Mouse (Mus musculus): Measurements from ENCODE around the gene Arid3a. TPM values are rescaled to one million over a fixed set of nuclear protein-coding genes. Genes with fewer than 3 reads are reported as not detected.

Gene Arid3a
- total and polyA plus RNA-seq, 3 experiments: 11.8 to 17.2 TPM; not detected in 1

DNA sequence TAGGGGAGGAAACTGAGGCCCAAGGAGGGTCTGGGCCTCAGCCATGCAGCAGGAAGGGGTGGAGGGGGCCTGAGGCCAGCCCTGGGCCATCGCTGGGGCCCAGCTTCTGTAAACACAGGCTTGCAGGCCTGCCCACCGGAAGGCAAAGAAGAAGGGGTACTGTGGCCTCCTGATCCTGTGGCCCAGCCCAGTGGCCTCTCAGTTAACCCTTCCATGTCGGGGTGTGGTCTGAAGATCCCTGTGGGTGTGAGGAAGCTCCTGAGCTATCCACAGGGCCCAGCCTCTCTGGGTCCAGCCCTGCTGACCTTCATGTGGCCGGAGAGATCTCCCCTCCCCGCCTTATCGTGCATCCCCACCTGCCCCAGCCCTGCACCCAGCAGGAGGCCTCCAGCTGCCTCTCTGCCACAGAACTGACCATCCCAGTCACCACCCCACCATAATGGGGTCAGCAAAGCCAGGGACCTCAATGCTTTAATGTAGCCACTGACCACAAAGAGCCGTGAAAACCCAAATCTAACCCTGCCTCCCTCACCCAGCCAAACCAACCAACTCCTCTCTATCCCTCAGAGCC lies 20.0 kb downstream of the Arid3a start:
- DNase-seq (ENCODE audit: low read depth, low spot score): no peak
- no peaks in the 10 kb centered on the region for H3K4me1 ChIP-seq (ENCODE audit: control insufficient read depth in 1 of 2, insufficient read depth in 2 of 2, low read length in 2 of 2)
- no peak overlapping the region for H3K27ac ChIP-seq (ENCODE audit: control insufficient read depth, low read depth, low read length)
- H3K27me3 ChIP-seq (ENCODE audit: control insufficient read depth in 1 of 2, insufficient read depth in 2 of 2, low read length in 2 of 2): no peaks in the 10 kb centered on the region
- TF ChIP-seq BHLHE40 (IDR thresholded peaks at IDR 0.05; ENCODE audit: borderline replicate concordance, low read depth, low read length): no peak
- no peak for TF ChIP-seq NRF1 (IDR thresholded peaks at IDR 0.05; ENCODE audit: insufficient read depth, low read depth, low read length, poor library complexity, severe bottlenecking)
- no peak for TF ChIP-seq MAX (IDR thresholded peaks at IDR 0.05; ENCODE audit: low read length)
- no peak for TF ChIP-seq ZKSCAN1 (IDR thresholded peaks at IDR 0.05; ENCODE audit: low read depth, low read length)
- TF ChIP-seq POLR2AphosphoS2 (IDR thresholded peaks at IDR 0.05; ENCODE audit: low read length): no peak
- no peak for TF ChIP-seq ETS1 (IDR thresholded peaks at IDR 0.05; ENCODE audit: low read depth, low read length)
- no peak for TF ChIP-seq GABPA (IDR thresholded peaks at IDR 0.05; ENCODE audit: low read depth, low read length)
- no peak for TF ChIP-seq MAFK (IDR thresholded peaks at IDR 0.05; ENCODE audit: borderline replicate concordance, low read depth, low read length)
- TF ChIP-seq UBTF (IDR thresholded peaks at IDR 0.05; ENCODE audit: borderline replicate concordance, insufficient read depth, low read depth, low read length): no peak
- TF ChIP-seq USF2 (IDR thresholded peaks at IDR 0.05; ENCODE audit: borderline replicate concordance in 1 of 2, insufficient read depth in 1 of 2, low read depth in 1 of 2, low read length in 2 of 2): no peak
- TF ChIP-seq POLR2AphosphoS5 (IDR thresholded peaks at IDR 0.05; ENCODE audit: borderline replicate concordance, low read depth, low read length): no peak
- TF ChIP-seq USF1 (IDR thresholded peaks at IDR 0.05; ENCODE audit: low read depth, low read length): no peak
- TF ChIP-seq MYC (IDR thresholded peaks at IDR 0.05; ENCODE audit: low read depth, low read length): no peak
- H3K9me3 ChIP-seq (replicated peaks; ENCODE audit: insufficient read depth, low read length): no peaks in the 10 kb centered on the region
- no peak overlapping the region for H3K4me3 ChIP-seq (ENCODE audit: control insufficient read depth in 1 of 2, insufficient read depth in 1 of 2, low read depth in 2 of 2, low read length in 2 of 2)
- no peaks in the 10 kb centered on the region for H3K79me2 ChIP-seq (ENCODE audit: control insufficient read depth, insufficient read depth, low read length, poor library complexity)
- no peaks in the 10 kb centered on the region for H3K36me3 ChIP-seq (ENCODE audit: control insufficient read depth in 1 of 2, insufficient read depth in 2 of 2, low read length in 2 of 2)
- H3K9ac ChIP-seq (ENCODE audit: control insufficient read depth, low read depth, low read length, poor library complexity, severe bottlenecking): no peak overlapping the region

DNA sequence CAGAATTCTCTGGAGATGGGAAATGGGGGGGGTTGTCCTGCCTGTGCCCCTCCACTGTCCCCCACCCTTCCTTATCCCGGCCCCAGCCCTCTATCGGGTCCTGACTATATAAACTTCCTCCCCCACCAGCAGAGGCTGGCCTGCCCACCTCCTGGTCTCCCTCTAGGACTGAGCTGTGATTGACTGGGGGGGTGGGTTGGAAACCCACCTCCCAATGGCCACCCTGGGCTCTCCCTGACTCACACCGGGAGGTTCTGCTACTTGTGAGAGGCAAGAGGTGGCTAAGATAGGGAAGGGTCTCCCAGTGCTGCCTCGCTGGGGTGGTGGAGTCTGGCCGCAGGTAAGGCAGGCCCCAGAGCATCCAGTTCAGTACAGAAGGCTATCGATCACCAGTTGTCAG lies 20.7 kb downstream of the Arid3a start:
- TF ChIP-seq ZMIZ1 (IDR thresholded peaks at IDR 0.05; ENCODE audit: low read depth, low read length) (no peak), CTCF (IDR thresholded peaks at IDR 0.05 in 2 of 3, conservative IDR thresholded peaks at IDR 0.05 in 1 of 3; ENCODE audit: control insufficient read depth in 1 of 3, insufficient read depth in 1 of 3, low read depth in 2 of 3, low read length in 3 of 3, poor library complexity in 1 of 3, severe bottlenecking in 1 of 3) (no peak), TCF12 (IDR thresholded peaks at IDR 0.05; ENCODE audit: low read depth, low read length) (no peak), TBP (IDR thresholded peaks at IDR 0.05; ENCODE audit: low read depth, low read length) (no peak), TAL1 (IDR thresholded peaks at IDR 0.05; ENCODE audit: low read length) (no peak), SIN3A (IDR thresholded peaks at IDR 0.05; ENCODE audit: low read length) (no peak), ETS1 (IDR thresholded peaks at IDR 0.05; ENCODE audit: low read depth, low read length) (no peak), MAX (IDR thresholded peaks at IDR 0.05; ENCODE audit: low read length) (no peak), MXI1 (IDR thresholded peaks at IDR 0.05; ENCODE audit: low read depth, low read length) (no peak), EP300 (IDR thresholded peaks at IDR 0.05; ENCODE audit: low read depth in 1 of 2, low read length in 2 of 2) (no peak), USF1 (IDR thresholded peaks at IDR 0.05; ENCODE audit: low read depth, low read length) (no peak), MYB (IDR thresholded peaks at IDR 0.05; ENCODE audit: low read depth, low read length) (no peak), POLR2A (IDR thresholded peaks at IDR 0.05; ENCODE audit: control insufficient read depth in 1 of 2, insufficient read depth in 1 of 2, low read depth in 1 of 2, low read length in 2 of 2, poor library complexity in 1 of 2) (no peak), ELF1 (IDR thresholded peaks at IDR 0.05; ENCODE audit: low read depth, low read length) (no peak)
- Histone ChIP-seq H3K4me1 (ENCODE audit: control insufficient read depth in 1 of 2, insufficient read depth in 2 of 2, low read length in 2 of 2) (no peaks in the 10 kb centered on the region), H3K79me2 (ENCODE audit: control insufficient read depth, insufficient read depth, low read length, poor library complexity) (no peaks in the 10 kb centered on the region), H3K36me3 (ENCODE audit: control insufficient read depth in 1 of 2, insufficient read depth in 2 of 2, low read length in 2 of 2) (no peaks in the 10 kb centered on the region), H3K9me3 (replicated peaks; ENCODE audit: insufficient read depth, low read length) (no peaks in the 10 kb centered on the region), H3K4me3 (ENCODE audit: control insufficient read depth in 1 of 2, insufficient read depth in 1 of 2, low read depth in 2 of 2, low read length in 2 of 2) (no peak overlapping the region), H3K27me3 (ENCODE audit: control insufficient read depth in 1 of 2, insufficient read depth in 2 of 2, low read length in 2 of 2) (no peaks in the 10 kb centered on the region), H3K9ac (ENCODE audit: control insufficient read depth, low read depth, low read length, poor library complexity, severe bottlenecking) (no peak overlapping the region), H3K27ac (ENCODE audit: control insufficient read depth, low read depth, low read length) (no peak overlapping the region)
- DNase-seq (ENCODE audit: low read depth, low spot score): no peak
